Mouse (Mus musculus): ENCODE results near the gene Notch2.

- TF ChIP-seq POLR2A (IDR thresholded peaks at IDR 0.05; ENCODE audit: extremely low read depth, insufficient read depth, low read length) (no peak), CTCF (IDR thresholded peaks at IDR 0.05; ENCODE audit: extremely low read depth, insufficient read depth, low read length) (no peak)
These were observed 67.3 kb downstream of the Notch2 start for GRCm38 (mm10) chr3:98080630-98081029.

Data from cortical plate, adult 2 months (tissue).